Mouse (Mus musculus) embryonic fibroblast, embryonic 13.5 days (primary cell): ENCODE measurements around the gene Trpc2. TPM values are rescaled to one million over a fixed set of nuclear protein-coding genes. Genes with fewer than 3 reads are reported as not detected.

ENCODE experiments used
- H3K27ac ChIP-seq: 2 replicates; pipeline ENCODE4 v1.5.1; 2012; ENCODE audit warnings: low read length, control low read depth, inconsistent platforms; ENCODE audit not compliant: insufficient read depth
- H3K4me1 ChIP-seq: 2 replicates; pipeline ENCODE4 v1.6.1; 2011; ENCODE audit warnings: low read length; ENCODE audit not compliant: control insufficient read depth, insufficient read depth
- H3K4me3 ChIP-seq: 2 replicates; pipeline ENCODE4 v1.5.1; 2011; ENCODE audit warnings: mild to moderate bottlenecking, control low read depth, low read length; ENCODE audit not compliant: insufficient read depth
- CTCF ChIP-seq: IDR thresholded peaks from 2 replicates; pipeline ENCODE4 v1.5.1; 2011; ENCODE audit warnings: mild to moderate bottlenecking, control low read depth, low read length, moderate library complexity, borderline replicate concordance; ENCODE audit not compliant: insufficient read depth
- POLR2A ChIP-seq: IDR thresholded peaks from 2 replicates; pipeline ENCODE4 v1.6.1; 2011; ENCODE audit warnings: low read depth, mild to moderate bottlenecking, control low read depth, low read length, moderate library complexity
- polyA plus RNA-seq: library from polyadenylated mRNA; stranded (reverse); fragments of >200 nt; gene quantifications from 2 replicates; pipeline ENCODE4 v1.2.4, GENCODE M21; 2011; ENCODE audit warnings: low read depth; ENCODE audit not compliant: missing spikeins, insufficient read length

Gene Trpc2
- polyA plus RNA-seq, 1 experiment, result not detected

DNA sequence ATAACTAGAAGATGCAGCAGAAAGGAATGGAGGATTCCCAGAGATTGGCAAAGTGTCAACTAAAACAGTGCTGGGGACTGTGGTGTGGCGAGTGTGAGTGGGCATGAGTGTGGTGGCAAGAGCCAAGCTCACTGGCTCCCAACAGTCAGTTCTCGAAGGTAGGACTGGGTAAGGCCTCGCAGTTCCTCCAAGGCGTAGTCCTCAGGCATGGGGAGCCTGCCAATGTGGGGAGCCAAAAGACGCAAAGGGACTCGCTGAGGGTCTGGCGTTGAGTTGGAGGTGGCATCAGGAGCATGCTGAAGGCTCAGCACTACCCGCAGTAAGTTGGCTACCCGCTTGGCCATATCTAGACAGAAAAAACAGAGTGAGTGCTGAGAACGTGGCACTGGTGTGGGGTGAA, 37.4 kb downstream of the Trpc2 start:
- TF ChIP-seq CTCF, result no peak
- TF ChIP-seq POLR2A, result no peak
- no peak overlapping the region for H3K4me3 ChIP-seq
- H3K4me1 ChIP-seq, result no peaks in the 10 kb centered on the region
- H3K27ac ChIP-seq, result no peak overlapping the region

DNA sequence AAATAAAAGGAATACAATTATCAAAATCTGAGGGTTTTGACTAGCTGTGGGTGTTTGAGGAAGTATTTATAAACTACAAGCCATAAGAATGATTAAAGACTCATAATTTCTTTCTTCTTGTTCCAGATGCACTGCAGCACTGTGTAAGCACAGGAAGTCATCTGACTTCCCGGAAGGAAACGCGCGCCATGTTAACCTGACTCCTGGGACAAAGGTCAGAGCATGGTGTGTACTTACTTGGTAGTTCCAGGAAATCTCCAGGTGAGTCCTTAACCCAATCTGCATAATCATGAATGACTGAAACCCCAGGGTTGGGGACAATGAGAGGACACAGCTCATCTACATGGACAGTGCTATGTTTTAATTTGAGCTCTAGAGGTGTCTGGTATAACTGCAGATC, 49.5 kb downstream of the Trpc2 start:
- no peaks in the 10 kb centered on the region for H3K4me1 ChIP-seq
- H3K4me3 ChIP-seq, result no peak overlapping the region
- H3K27ac ChIP-seq, result no peak overlapping the region
- TF ChIP-seq CTCF, result no peak

DNA sequence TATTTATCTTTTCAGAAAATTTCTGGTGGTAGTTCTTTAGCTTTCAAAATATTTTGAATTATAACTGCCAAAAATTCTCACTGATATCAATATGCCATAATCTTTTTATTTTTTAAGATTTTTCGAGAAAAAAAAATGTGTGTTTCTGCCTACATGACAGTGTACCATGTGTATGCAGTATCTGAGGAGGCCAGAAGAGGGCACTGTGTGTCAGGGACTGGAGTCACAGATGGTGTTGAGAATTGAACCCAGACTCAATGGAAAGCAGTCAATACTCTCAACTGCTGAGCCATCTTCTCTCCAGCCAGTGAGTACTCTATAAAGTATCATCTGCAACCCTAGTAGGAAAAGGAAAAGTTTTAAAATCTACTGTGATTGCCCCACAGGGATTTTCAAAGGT, 54.5 kb downstream of the Trpc2 start:
- no peak overlapping the region for H3K4me3 ChIP-seq
- peak; percentile 44; the same call in 1 of the 2 replicates for TF ChIP-seq CTCF
- no peak for TF ChIP-seq POLR2A
- no peaks in the 10 kb centered on the region for H3K4me1 ChIP-seq
- H3K27ac ChIP-seq, result no peak overlapping the region

DNA sequence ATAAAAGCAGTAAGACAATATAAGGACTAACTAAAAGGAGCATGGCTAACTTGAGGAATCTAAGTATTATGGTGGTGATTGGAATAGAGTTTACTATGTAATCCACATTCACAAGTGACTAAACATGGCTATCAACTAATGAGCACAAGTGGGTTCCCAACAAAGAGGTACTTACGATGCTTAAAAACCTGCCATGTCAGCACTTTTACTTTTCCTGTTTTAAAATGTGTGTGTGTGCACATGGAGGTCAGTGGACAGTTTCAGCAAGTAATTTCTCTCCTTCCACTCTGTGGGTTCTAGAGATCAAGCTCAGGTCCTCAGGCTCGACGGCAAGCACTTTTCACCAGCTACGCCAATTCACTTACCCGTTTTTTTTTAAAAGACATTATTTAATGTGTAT, 55.0 kb downstream of the Trpc2 start:
- H3K4me1 ChIP-seq, result no peaks in the 10 kb centered on the region
- H3K4me3 ChIP-seq, result no peak overlapping the region
- no peak overlapping the region for H3K27ac ChIP-seq
- no peak for TF ChIP-seq CTCF

Other genes with a start within 250 kb of the Trpc2 start
- gene Inppl1, start 244.9 kb upstream of the Trpc2 start, polyA plus RNA-seq, result 61.7 and 73.8 TPM in 2 replicates
- 0.74 TPM in 1 of 2 replicates, not detected in the other for gene Folr2, start 225.9 kb upstream of the Trpc2 start, polyA plus RNA-seq
- gene Anapc15, start 219.4 kb upstream of the Trpc2 start, polyA plus RNA-seq, result 43.2 and 47.1 TPM in 2 replicates
- 0.56 and 1.5 TPM in 2 replicates for gene Folr1, start 212.3 kb upstream of the Trpc2 start, polyA plus RNA-seq
- gene Lamtor1, start 177.2 kb upstream of the Trpc2 start, polyA plus RNA-seq, result 132 and 151 TPM in 2 replicates
- gene Tomt, start 176.8 kb upstream of the Trpc2 start, polyA plus RNA-seq, result not detected in 2 replicates
- gene Lrrc51, start 149.2 kb upstream of the Trpc2 start, polyA plus RNA-seq, result 5.8 and 6.0 TPM in 2 replicates
- gene Numa1, start 149.0 kb upstream of the Trpc2 start, polyA plus RNA-seq, result 110 and 128 TPM in 2 replicates
- gene Il18bp, start 64.4 kb upstream of the Trpc2 start, polyA plus RNA-seq, result 4.1 and 6.3 TPM in 2 replicates
- 44.9 and 48.4 TPM in 2 replicates for gene Rnf121, start 17.6 kb upstream of the Trpc2 start, polyA plus RNA-seq
- 10.7 and 18.4 TPM in 2 replicates for gene Xndc1, start 17.6 kb upstream of the Trpc2 start, polyA plus RNA-seq
- gene Xntrpc, start 17.4 kb upstream of the Trpc2 start, polyA plus RNA-seq, result 0.37 and 0.93 TPM in 2 replicates
- not detected in 2 replicates for gene Art1, start 18.6 kb downstream of the Trpc2 start, polyA plus RNA-seq
- gene Art5, start 26.4 kb downstream of the Trpc2 start, polyA plus RNA-seq, result 0.72 TPM in 1 of 2 replicates, not detected in the other
- gene Chrna10, start 33.7 kb downstream of the Trpc2 start, polyA plus RNA-seq, result not detected in 2 replicates
- 79.6 and 80.3 TPM in 2 replicates for gene Nup98, start 127.1 kb downstream of the Trpc2 start, polyA plus RNA-seq
- 50.4 and 70.0 TPM in 2 replicates for gene Pgap2, start 127.1 kb downstream of the Trpc2 start, polyA plus RNA-seq
- gene Rhog, start 172.9 kb downstream of the Trpc2 start, polyA plus RNA-seq, result 63.8 and 66.2 TPM in 2 replicates
- 20.5 and 27.6 TPM in 2 replicates for gene Stim1, start 184.7 kb downstream of the Trpc2 start, polyA plus RNA-seq